Mouse (Mus musculus): ENCODE results near the gene Tmem91. TPM values are rescaled to one million over a fixed set of nuclear protein-coding genes. Genes with fewer than 3 reads are reported as not detected.

Gene Tmem91
- polyA plus RNA-seq, 2 experiments from 2014 or later, result 10.4 to 11.6 TPM

GRCm38 (mm10) chr7:25624851-25625250 lies 50.1 kb downstream of the Tmem91 start:
- ATAC-seq, result no peak

GRCm38 (mm10) chr7:25623857-25624370 lies 51.1 kb downstream of the Tmem91 start:
- no peak for ATAC-seq

DNA sequence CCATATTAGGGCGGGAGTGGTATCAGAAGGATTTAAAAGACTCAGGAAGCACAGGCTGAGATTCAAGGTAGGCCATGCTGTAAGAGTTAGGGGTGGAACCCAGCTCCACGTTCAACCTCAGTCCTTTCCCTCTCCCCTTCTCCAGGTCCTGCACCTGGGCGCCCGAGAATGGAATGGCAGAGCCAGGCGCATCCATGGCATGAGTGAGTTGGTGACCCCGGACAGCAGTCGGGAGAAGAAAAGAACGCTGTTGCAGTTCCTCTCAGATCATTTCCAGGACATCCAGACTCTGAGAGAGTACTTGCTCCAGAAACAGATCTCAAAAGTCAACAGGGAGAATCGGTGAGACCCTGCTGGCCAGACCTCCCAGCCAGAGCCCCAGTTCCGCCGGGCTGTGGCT lies 54.2 kb downstream of the Tmem91 start:
- no peak for ATAC-seq

DNA sequence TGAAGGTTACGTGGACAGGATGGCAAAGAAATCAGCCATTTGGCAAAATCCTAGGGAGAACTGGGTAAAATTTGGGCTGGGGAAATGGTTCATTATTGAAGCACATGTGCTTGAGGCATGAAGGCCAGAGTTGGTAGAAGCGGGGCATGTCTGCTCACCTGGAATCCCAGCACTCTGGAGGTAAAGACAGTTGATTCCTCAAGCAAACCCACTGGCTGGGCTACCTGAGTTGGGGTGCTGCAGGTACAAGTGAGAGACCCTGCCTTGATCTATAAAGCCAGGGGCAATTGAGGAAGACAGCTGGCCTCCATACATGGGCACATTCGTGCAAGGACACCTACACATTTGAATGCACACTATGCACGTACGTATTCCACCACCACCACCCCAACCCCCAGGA lies 54.9 kb downstream of the Tmem91 start:
- ATAC-seq, result no peak

- ATAC-seq, result no peak
Measured at GRCm38 (mm10) chr7:25619722-25619991, 55.3 kb downstream of the Tmem91 start.

Other genes starting within 250 kb of the Tmem91 start
- under 1 TPM in 1 of 2 experiments, not detected in 1; 0.33 TPM for gene Ceacam1, start 197.6 kb downstream of the Tmem91 start, polyA plus RNA-seq (2017; shearing (Covaris generic))
- not detected for gene Ceacam2, start 135.3 kb downstream of the Tmem91 start, polyA plus RNA-seq (2017; shearing (Covaris generic))
- gene Erich4, start 59.3 kb downstream of the Tmem91 start, polyA plus RNA-seq (2017; shearing (Covaris generic)), result not detected
- gene Dmac2, start 55.8 kb downstream of the Tmem91 start, polyA plus RNA-seq (2017; shearing (Covaris generic)), result 10 to 100 TPM; 36.4 to 42.7 TPM
- gene B3gnt8, start 48.5 kb downstream of the Tmem91 start, polyA plus RNA-seq (2017; shearing (Covaris generic)), result under 1 TPM; 0.21 to 0.79 TPM
- 10 to 100 TPM; 15.3 to 15.8 TPM for gene Bckdha, start 16.2 kb downstream of the Tmem91 start, polyA plus RNA-seq (2017; shearing (Covaris generic))
- gene Exosc5, start 16.0 kb downstream of the Tmem91 start, polyA plus RNA-seq (2017; shearing (Covaris generic)), result 100 to 1,000 TPM in 1 of 2 experiments, 10 to 100 TPM in 1; 94.5 to 110 TPM
- 10 to 100 TPM; 54.0 to 70.8 TPM for gene B9d2, start 5.6 kb upstream of the Tmem91 start, polyA plus RNA-seq (2017; shearing (Covaris generic))
- 1 to 10 TPM; 4.7 to 8.6 TPM for gene Tgfb1, start 11.8 kb upstream of the Tmem91 start, polyA plus RNA-seq (2017; shearing (Covaris generic))
- gene Ccdc97, start 43.9 kb upstream of the Tmem91 start, polyA plus RNA-seq (2017; shearing (Covaris generic)), result 10 to 100 TPM; 31.1 to 46.9 TPM
- gene Hnrnpul1, start 79.6 kb upstream of the Tmem91 start, polyA plus RNA-seq (2017; shearing (Covaris generic)), result 10 to 100 TPM; 47.1 to 58.0 TPM
- 10 to 100 TPM; 16.5 to 26.4 TPM for gene Axl, start 113.5 kb upstream of the Tmem91 start, polyA plus RNA-seq (2017; shearing (Covaris generic))
- gene Cyp2s1, start 141.7 kb upstream of the Tmem91 start, polyA plus RNA-seq (2017; shearing (Covaris generic)), result 1 to 10 TPM; 3.2 to 4.9 TPM
- not detected for gene Cyp2b10, start 222.5 kb upstream of the Tmem91 start, polyA plus RNA-seq (2017; shearing (Covaris generic))